Mouse (Mus musculus) ES-Bruce4 (cell line): ENCODE results near the gene Robo2.

Experiments used
- EP300 ChIP-seq: IDR thresholded peaks from 2 replicates; pipeline ENCODE4 v1.6.1; 2011; ENCODE audit warnings: low read depth, low read length; ENCODE audit not compliant: insufficient read depth
- POLR2A ChIP-seq: IDR thresholded peaks from one replicate; pipeline ENCODE4 v1.8.1; 2011; ENCODE audit warnings: low read length; ENCODE audit not compliant: insufficient read depth

GRCm38 (mm10) chr16:74027822-74028221 is 383.8 kb downstream of the Robo2 start:
- TF ChIP-seq EP300 (no peak), POLR2A (no peak)
